Mouse (Mus musculus): ENCODE results near the gene Pnma1.

- TF ChIP-seq POLR2A (IDR thresholded peaks at IDR 0.05; ENCODE audit: extremely low read depth, insufficient read depth, low read length), result no peak
- no peak for TF ChIP-seq CTCF (IDR thresholded peaks at IDR 0.05; ENCODE audit: extremely low read depth, insufficient read depth, low read length)
These were observed 22.4 kb downstream of the Pnma1 start for GRCm38 (mm10) chr12:84125892-84126291.

All from cortical plate, adult 2 months (tissue).